Mouse (Mus musculus) E14TG2a.4 (cell line): Measurements from ENCODE around the gene Tex2.

Experiments used
- CTCF ChIP-seq: conservative IDR thresholded peaks from 2 replicates; pipeline ENCODE4 v1.5.1; 2014; ENCODE audit warnings: low read length
- NANOG ChIP-seq: IDR thresholded peaks from 2 replicates; pipeline ENCODE4 v1.6.1; 2014; ENCODE audit warnings: borderline replicate concordance, low read length, mixed read lengths
- POU5F1 ChIP-seq: IDR thresholded peaks from 2 replicates; pipeline ENCODE4 v1.6.1; 2014; ENCODE audit warnings: low read length, borderline replicate concordance

GRCm38 (mm10) chr11:106482867-106483266, 130.4 kb downstream of the Tex2 start:
- TF ChIP-seq CTCF (no peak), NANOG (no peak), POU5F1 (no peak)
